Mouse (Mus musculus) forebrain, embryonic 12.5 days (tissue): Measurements from ENCODE around the gene Lasp1. TPM values are rescaled to one million over a fixed set of nuclear protein-coding genes. Genes with fewer than 3 reads are reported as not detected.
A peak's percentile ranks its signal among the peaks of the same experiment; 100 is the strongest.
"Not testable (repeated sequence)": the region's sequence is repeated elsewhere in the genome, so short reads cannot be mapped to it uniquely, and the experiment has no call there.

Experiments used
- ATAC-seq: fragments of 200-750 bp; cut with Nextera tagmentation; 2 replicates; pipeline ENCODE4 v1.8.0; 2017; ENCODE audit warnings: moderate TSS enrichment; ENCODE audit not compliant: low FRiP score
- H3K27ac ChIP-seq: fragments of 300-500 bp; sonication (generic); 2 replicates; pipeline ENCODE4 v1.5.1; 2016; ENCODE audit warnings: mild to moderate bottlenecking
- H3K27me3 ChIP-seq: fragments of 300-500 bp; sonication (generic); 2 replicates; pipeline ENCODE4 v1.6.1; 2016; ENCODE audit warnings: mild to moderate bottlenecking
- H3K36me3 ChIP-seq: fragments of 300-500 bp; sonication (generic); replicated peaks from 2 replicates; pipeline ENCODE4 v1.6.1; 2016; ENCODE audit warnings: mild to moderate bottlenecking
- H3K4me1 ChIP-seq: fragments of 300-500 bp; sonication (generic); 2 replicates; pipeline ENCODE4 v1.6.1; 2016
- H3K4me2 ChIP-seq: fragments of 300-500 bp; sonication (generic); 2 replicates; pipeline ENCODE4 v1.6.1; 2016; ENCODE audit warnings: mild to moderate bottlenecking, moderate library complexity
- H3K4me3 ChIP-seq: fragments of 300-500 bp; sonication (generic); replicated peaks from 2 replicates; pipeline ENCODE4 v1.5.1; 2016; ENCODE audit warnings: mild to moderate bottlenecking
- H3K9ac ChIP-seq: fragments of 300-500 bp; sonication (generic); 2 replicates; pipeline ENCODE4 v1.6.1; 2016; ENCODE audit warnings: mild to moderate bottlenecking
- H3K9me3 ChIP-seq: fragments of 300-500 bp; sonication (generic); 2 replicates; pipeline ENCODE4 v1.6.1; 2016
- WGBS: fragments of 180-500 bp; shearing (Covaris S2); methylation state at CpG from one replicate; pipeline ENCODE4 v1.1.7; 2016; 5-methylcytosine and 5-hydroxymethylcytosine counted together
- polyA plus RNA-seq: library from polyadenylated mRNA; unstranded; fragments of >200 nt; fragmentation: Nextera tagmentation; extraction: Ambion mirVana; gene quantifications from 2 replicates; pipeline ENCODE4 v1.2.1, GENCODE M21; 2016

Lasp1 gene
- polyA plus RNA-seq, 1 experiment from 2014 or later: 103 TPM

- H3K27ac ChIP-seq: no peak overlapping the region
- H3K36me3 ChIP-seq: peaks cover 56% of the 10 kb centered on the region
- no peak overlapping the region for H3K4me2 ChIP-seq
- no peaks in the 10 kb centered on the region for H3K9me3 ChIP-seq
- 100% methylated on average over 1 of the region's 1 CpGs for WGBS
- H3K4me1 ChIP-seq: peaks cover 29% of the 10 kb centered on the region
- no peak overlapping the region for H3K9ac ChIP-seq
- no peak for ATAC-seq
- H3K27me3 ChIP-seq: no peaks in the 10 kb centered on the region
- no peak overlapping the region for H3K4me3 ChIP-seq
Observed at GRCm38 (mm10) chr11:97778918-97779317, 19.9 kb upstream of the Lasp1 start.

GRCm38 (mm10) chr11:97779968-97780701, 18.7 kb upstream of the Lasp1 start:
- 86% methylated on average over 2 of the region's 2 CpGs for WGBS
- peaks cover 29% of the 10 kb centered on the region for H3K4me1 ChIP-seq
- ATAC-seq: no peak
- peak overlapping the region; percentile 98 for H3K4me3 ChIP-seq
- no peaks in the 10 kb centered on the region for H3K9me3 ChIP-seq
- no peaks in the 10 kb centered on the region for H3K27me3 ChIP-seq
- H3K4me2 ChIP-seq: peak overlapping the region; percentile 67
- H3K36me3 ChIP-seq: peaks cover 56% of the 10 kb centered on the region
- no peak overlapping the region for H3K9ac ChIP-seq
- H3K27ac ChIP-seq: no peak overlapping the region

- H3K4me1 ChIP-seq: peaks cover 26% of the 10 kb centered on the region
- peaks cover 44% of the 10 kb centered on the region for H3K36me3 ChIP-seq
- ATAC-seq: no peak
- WGBS: 3% methylated on average over 11 of the region's 11 CpGs
- H3K9me3 ChIP-seq: no peaks in the 10 kb centered on the region
- H3K9ac ChIP-seq: peak overlapping the region; percentile 99
- no peaks in the 10 kb centered on the region for H3K27me3 ChIP-seq
- H3K27ac ChIP-seq: peak overlapping the region; percentile 93
- peak overlapping the region; percentile 98 for H3K4me3 ChIP-seq
- H3K4me2 ChIP-seq: peak overlapping the region; percentile 67
Observed at GRCm38 (mm10) chr11:97781478-97781831, 17.3 kb upstream of the Lasp1 start.

GRCm38 (mm10) chr11:97781832-97782563, 16.8 kb upstream of the Lasp1 start, which contains the start of gene Rpl23:
Gene Rpl23, minus strand, starts transcription at chr11:97782437.
- Histone ChIP-seq H3K4me1 (peaks cover 26% of the 10 kb centered on the region), H3K27me3 (no peaks in the 10 kb centered on the region), H3K36me3 (peaks cover 38% of the 10 kb centered on the region), H3K27ac (peak within 1 kb of the TSS; percentile 93), H3K9me3 (no peaks in the 10 kb centered on the region), H3K9ac (peak within 1 kb of the TSS; percentile 99), H3K4me3 (peak within 1 kb of the TSS; percentile 98), H3K4me2 (peak within 1 kb of the TSS; percentile 67)
- WGBS: under 1% methylated on average over 67 of the region's 67 CpGs
- peak; percentile 95 for ATAC-seq

GRCm38 (mm10) chr11:97782564-97782895, 16.3 kb upstream of the Lasp1 start:
- no peak for ATAC-seq
- H3K27me3 ChIP-seq: no peaks in the 10 kb centered on the region
- peak overlapping the region; percentile 67 for H3K4me2 ChIP-seq
- H3K27ac ChIP-seq: peak overlapping the region; percentile 43; the same call in 1 of the 2 replicates
- no peaks in the 10 kb centered on the region for H3K9me3 ChIP-seq
- WGBS: under 1% methylated on average over 10 of the region's 10 CpGs
- H3K9ac ChIP-seq: peak overlapping the region; percentile 99
- H3K36me3 ChIP-seq: peaks cover 33% of the 10 kb centered on the region
- peaks cover 26% of the 10 kb centered on the region for H3K4me1 ChIP-seq
- H3K4me3 ChIP-seq: peak overlapping the region; percentile 98

GRCm38 (mm10) chr11:97787961-97788360, 10.8 kb upstream of the Lasp1 start:
- no peaks in the 10 kb centered on the region for H3K9me3 ChIP-seq
- no peak overlapping the region for H3K9ac ChIP-seq
- H3K4me2 ChIP-seq: no peak overlapping the region
- H3K27me3 ChIP-seq: no peaks in the 10 kb centered on the region
- no peak for ATAC-seq
- H3K36me3 ChIP-seq: no peaks in the 10 kb centered on the region
- H3K4me3 ChIP-seq: no peak overlapping the region
- WGBS: 93% methylated on average over 3 of the region's 3 CpGs
- peaks cover 3% of the 10 kb centered on the region; the same call in 1 of the 2 replicates for H3K4me1 ChIP-seq
- H3K27ac ChIP-seq: no peak overlapping the region

GRCm38 (mm10) chr11:97789727-97790126, 9.1 kb upstream of the Lasp1 start:
- no peaks in the 10 kb centered on the region for H3K36me3 ChIP-seq
- WGBS: 87% methylated on average over 5 of the region's 5 CpGs
- H3K4me2 ChIP-seq: no peak overlapping the region

GRCm38 (mm10) chr11:97790778-97791438, 7.9 kb upstream of the Lasp1 start:
- not testable (repeated sequence) for H3K27ac ChIP-seq, H3K9ac ChIP-seq, H3K36me3 ChIP-seq, H3K9me3 ChIP-seq, H3K4me2 ChIP-seq, H3K4me3 ChIP-seq, ATAC-seq, H3K4me1 ChIP-seq, H3K27me3 ChIP-seq
- WGBS: 90% methylated on average over 2 of the region's 2 CpGs

More at GRCm38 (mm10) chr11:97789727-97790126, 9.1 kb upstream of the Lasp1 start:
- no peak overlapping the region for H3K27ac ChIP-seq
- no peak for ATAC-seq
- no peak overlapping the region for H3K9ac ChIP-seq
- H3K4me3 ChIP-seq: no peak overlapping the region
- no peaks in the 10 kb centered on the region for H3K4me1 ChIP-seq
- H3K9me3 ChIP-seq: no peaks in the 10 kb centered on the region
- no peaks in the 10 kb centered on the region for H3K27me3 ChIP-seq

- 20% methylated on average over 2 of the region's 2 CpGs for WGBS
- Histone ChIP-seq H3K27me3 (0 out of 2 replicates have a peak, but pooled peaks cover 3% of the 10 kb centered on the region), H3K4me1 (no peaks in the 10 kb centered on the region), H3K9me3 (no peaks in the 10 kb centered on the region), H3K4me3 (no peak overlapping the region), H3K27ac (no peak overlapping the region), H3K4me2 (no peak overlapping the region), H3K36me3 (no peaks in the 10 kb centered on the region), H3K9ac (no peak overlapping the region)
- ATAC-seq: no peak
Observed at GRCm38 (mm10) chr11:97793165-97793564, 5.6 kb upstream of the Lasp1 start.

GRCm38 (mm10) chr11:97796910-97797309, 1.9 kb upstream of the Lasp1 start:
- 0 out of 2 replicates have a peak, but pooled peaks cover 3% of the 10 kb centered on the region for H3K27me3 ChIP-seq
- ATAC-seq: no peak
- H3K4me1 ChIP-seq: peaks cover 12% of the 10 kb centered on the region
- H3K4me3 ChIP-seq: no peak overlapping the region
- H3K36me3 ChIP-seq: no peaks in the 10 kb centered on the region
- no peak overlapping the region for H3K9ac ChIP-seq
- no peak overlapping the region for H3K27ac ChIP-seq
- 7% methylated on average over 6 of the region's 6 CpGs for WGBS
- H3K9me3 ChIP-seq: no peaks in the 10 kb centered on the region
- H3K4me2 ChIP-seq: no peak overlapping the region

GRCm38 (mm10) chr11:97797369-97798082, 1.3 kb upstream of the Lasp1 start:
- 0 out of 2 replicates have a peak, but pooled peaks cover 3% of the 10 kb centered on the region for H3K27me3 ChIP-seq
- WGBS: 59% methylated on average over 15 of the region's 15 CpGs
- H3K4me1 ChIP-seq: peaks cover 18% of the 10 kb centered on the region
- no peak overlapping the region for H3K4me3 ChIP-seq
- no peak for ATAC-seq
- H3K9ac ChIP-seq: no peak overlapping the region
- no peak overlapping the region for H3K27ac ChIP-seq
- H3K36me3 ChIP-seq: no peaks in the 10 kb centered on the region
- H3K9me3 ChIP-seq: no peaks in the 10 kb centered on the region
- H3K4me2 ChIP-seq: no peak overlapping the region

- Histone ChIP-seq H3K4me1 (peaks cover 21% of the 10 kb centered on the region), H3K4me2 (no peak overlapping the region), H3K4me3 (no peak overlapping the region), H3K9ac (no peak overlapping the region), H3K36me3 (no peaks in the 10 kb centered on the region), H3K27ac (no peak overlapping the region), H3K27me3 (0 out of 2 replicates have a peak, but pooled peaks cover 3% of the 10 kb centered on the region), H3K9me3 (no peaks in the 10 kb centered on the region)
- WGBS: 32% methylated on average over 8 of the region's 8 CpGs
- no peak for ATAC-seq
Observed at GRCm38 (mm10) chr11:97798083-97798435, 741 bp upstream of the Lasp1 start.
